Mouse (Mus musculus): ENCODE results near the gene Ankrd12.

DNA sequence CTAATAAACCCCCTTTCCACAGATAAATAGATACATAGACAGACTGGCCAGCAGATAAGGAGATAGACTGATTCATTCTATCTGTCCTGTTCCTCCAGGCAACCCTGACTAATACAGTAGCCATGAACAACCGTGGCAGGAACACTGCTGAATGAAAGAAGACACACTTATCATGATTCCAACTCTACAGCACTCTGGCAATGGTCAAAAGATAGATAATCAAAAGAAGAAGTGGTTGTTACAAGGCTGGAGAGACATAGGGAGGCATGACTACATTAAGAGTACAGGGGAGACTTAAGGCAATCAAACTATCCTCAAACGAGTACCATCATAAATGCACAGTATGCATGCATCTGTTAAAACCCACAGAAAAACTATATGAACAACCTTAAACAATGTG, 131.5 kb downstream of the Ankrd12 start:
- TF ChIP-seq POLR2A (IDR thresholded peaks at IDR 0.05; ENCODE audit: insufficient read depth, low read depth, low read length), result no peak
- TF ChIP-seq CTCF (IDR thresholded peaks at IDR 0.05), result no peak

All from heart, adult 2 months (tissue).